Mouse (Mus musculus): ENCODE data around the gene Lypd6. TPM values are rescaled to one million over a fixed set of nuclear protein-coding genes. Genes with fewer than 3 reads are reported as not detected.
A peak's percentile ranks its signal among the peaks of the same experiment; 100 is the strongest.

Gene Lypd6
- polyA plus RNA-seq, 2 experiments = 12.4 to 18.3 TPM

- Histone ChIP-seq H3K9me3 (ENCODE audit: control insufficient read depth, low read length) (no peaks in the 10 kb centered on the region), H3K36me3 (ENCODE audit: control insufficient read depth, insufficient read depth, low read length) (no peaks in the 10 kb centered on the region), H3K9ac (ENCODE audit: low read depth, low read length, severe bottlenecking) (no peak overlapping the region), H3K4me2 (replicated peaks; ENCODE audit: low read depth, low read length, severe bottlenecking) (no peak overlapping the region), H3K4me3 (replicated peaks; ENCODE audit: low read length) (no peak overlapping the region), H3K27me3 (ENCODE audit: control insufficient read depth, insufficient read depth, low read length) (no peaks in the 10 kb centered on the region), H3K27ac (replicated peaks; ENCODE audit: low read depth, low read length) (no peak overlapping the region), H3K4me1 (ENCODE audit: control insufficient read depth, insufficient read depth, low read length) (0 out of 2 replicates have a peak, but pooled peaks cover 5% of the 10 kb centered on the region)
- no peak for DNase-seq (ENCODE audit: low spot score)
- no peak for ATAC-seq (ENCODE audit: low FRiP score, low read depth)
- 81% methylated on average over 9 of the region's 9 CpGs for WGBS
- no peak for TF ChIP-seq POLR2A (IDR thresholded peaks at IDR 0.05; ENCODE audit: borderline replicate concordance, extremely low read depth, insufficient read depth, insufficient read length)
These were observed 54.6 kb downstream of the Lypd6 start for GRCm38 (mm10) chr2:50120839-50121238.

DNA sequence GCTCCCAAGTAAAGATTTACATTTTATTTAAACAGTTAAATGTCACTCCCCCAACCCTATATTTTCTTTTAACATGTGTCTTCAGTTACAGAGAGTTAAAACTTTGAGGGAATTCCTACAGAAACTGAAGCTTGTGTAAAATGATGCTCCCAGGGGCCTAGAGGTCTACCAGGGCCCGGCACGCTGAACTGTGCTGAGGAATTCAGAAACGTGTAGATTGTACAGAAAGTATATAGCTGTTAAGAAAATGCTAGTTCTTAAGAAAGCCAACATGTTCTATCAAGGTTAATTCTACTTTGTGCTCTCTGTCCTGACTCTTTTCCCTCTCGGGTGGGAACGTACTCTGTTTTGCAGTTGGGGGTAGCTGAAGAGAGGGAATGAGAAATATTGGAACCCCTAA, 57.1 kb downstream of the Lypd6 start:
- H3K9me3 ChIP-seq (ENCODE audit: control insufficient read depth, low read length) = no peaks in the 10 kb centered on the region
- no peak overlapping the region for H3K27ac ChIP-seq (replicated peaks; ENCODE audit: low read depth, low read length)
- no peaks in the 10 kb centered on the region for H3K27me3 ChIP-seq (ENCODE audit: control insufficient read depth, insufficient read depth, low read length)
- no peak overlapping the region for H3K9ac ChIP-seq (ENCODE audit: low read depth, low read length, severe bottlenecking)
- DNase-seq (ENCODE audit: low spot score) (peak; percentile 12), ATAC-seq (ENCODE audit: low FRiP score, low read depth) (no peak)
- WGBS = 40% methylated on average over 5 of the region's 5 CpGs
- peaks cover 9% of the 10 kb centered on the region; the same call in 1 of the 2 replicates for H3K4me1 ChIP-seq (ENCODE audit: control insufficient read depth, insufficient read depth, low read length)
- no peak for TF ChIP-seq POLR2A (IDR thresholded peaks at IDR 0.05; ENCODE audit: borderline replicate concordance, extremely low read depth, insufficient read depth, insufficient read length)
- no peaks in the 10 kb centered on the region for H3K36me3 ChIP-seq (ENCODE audit: control insufficient read depth, insufficient read depth, low read length)
- H3K4me2 ChIP-seq (replicated peaks; ENCODE audit: low read depth, low read length, severe bottlenecking) = no peak overlapping the region
- no peak overlapping the region for H3K4me3 ChIP-seq (replicated peaks; ENCODE audit: low read length)

- 74% methylated on average over 9 of the region's 9 CpGs for WGBS
- Histone ChIP-seq H3K27me3 (ENCODE audit: control insufficient read depth, insufficient read depth, low read length) (no peaks in the 10 kb centered on the region), H3K4me3 (replicated peaks; ENCODE audit: low read length) (no peak overlapping the region), H3K4me1 (ENCODE audit: control insufficient read depth, insufficient read depth, low read length) (peaks cover 9% of the 10 kb centered on the region; the same call in 1 of the 2 replicates), H3K9me3 (ENCODE audit: control insufficient read depth, low read length) (no peaks in the 10 kb centered on the region), H3K27ac (replicated peaks; ENCODE audit: low read depth, low read length) (no peak overlapping the region), H3K36me3 (ENCODE audit: control insufficient read depth, insufficient read depth, low read length) (no peaks in the 10 kb centered on the region), H3K9ac (ENCODE audit: low read depth, low read length, severe bottlenecking) (no peak overlapping the region), H3K4me2 (replicated peaks; ENCODE audit: low read depth, low read length, severe bottlenecking) (no peak overlapping the region)
- DNase-seq (ENCODE audit: low spot score) = no peak
- ATAC-seq (ENCODE audit: low FRiP score, low read depth) = no peak
- TF ChIP-seq POLR2A (IDR thresholded peaks at IDR 0.05; ENCODE audit: borderline replicate concordance, extremely low read depth, insufficient read depth, insufficient read length) = no peak
These were observed 61.4 kb downstream of the Lypd6 start for GRCm38 (mm10) chr2:50127513-50128175.

- no peak for ATAC-seq (ENCODE audit: low FRiP score, low read depth)
- DNase-seq (ENCODE audit: low spot score) = no peak
- TF ChIP-seq POLR2A (IDR thresholded peaks at IDR 0.05; ENCODE audit: borderline replicate concordance, extremely low read depth, insufficient read depth, insufficient read length) = no peak
- H3K36me3 ChIP-seq (ENCODE audit: control insufficient read depth, insufficient read depth, low read length) = no peaks in the 10 kb centered on the region
- H3K4me1 ChIP-seq (ENCODE audit: control insufficient read depth, insufficient read depth, low read length) = peaks cover 6% of the 10 kb centered on the region; the same call in 1 of the 2 replicates
- no peaks in the 10 kb centered on the region for H3K9me3 ChIP-seq (ENCODE audit: control insufficient read depth, low read length)
- 75% methylated on average over 12 of the region's 12 CpGs for WGBS
- H3K4me3 ChIP-seq (replicated peaks; ENCODE audit: low read length) = no peak overlapping the region
- no peaks in the 10 kb centered on the region for H3K27me3 ChIP-seq (ENCODE audit: control insufficient read depth, insufficient read depth, low read length)
- H3K27ac ChIP-seq (replicated peaks; ENCODE audit: low read depth, low read length) = no peak overlapping the region
- no peak overlapping the region for H3K9ac ChIP-seq (ENCODE audit: low read depth, low read length, severe bottlenecking)
- no peak overlapping the region for H3K4me2 ChIP-seq (replicated peaks; ENCODE audit: low read depth, low read length, severe bottlenecking)
These were observed 62.4 kb downstream of the Lypd6 start for GRCm38 (mm10) chr2:50128322-50129277.

GRCm38 (mm10) chr2:50130674-50131073, 64.4 kb downstream of the Lypd6 start:
- Histone ChIP-seq H3K36me3 (ENCODE audit: control insufficient read depth, insufficient read depth, low read length) (no peaks in the 10 kb centered on the region), H3K27ac (replicated peaks; ENCODE audit: low read depth, low read length) (no peak overlapping the region), H3K4me1 (ENCODE audit: control insufficient read depth, insufficient read depth, low read length) (peaks cover 5% of the 10 kb centered on the region; the same call in 1 of the 2 replicates), H3K9me3 (ENCODE audit: control insufficient read depth, low read length) (no peaks in the 10 kb centered on the region), H3K4me2 (replicated peaks; ENCODE audit: low read depth, low read length, severe bottlenecking) (no peak overlapping the region), H3K4me3 (replicated peaks; ENCODE audit: low read length) (no peak overlapping the region), H3K27me3 (ENCODE audit: control insufficient read depth, insufficient read depth, low read length) (no peaks in the 10 kb centered on the region), H3K9ac (ENCODE audit: low read depth, low read length, severe bottlenecking) (no peak overlapping the region)
- ATAC-seq (ENCODE audit: low FRiP score, low read depth) (no peak), DNase-seq (ENCODE audit: low spot score) (no peak)
- TF ChIP-seq POLR2A (IDR thresholded peaks at IDR 0.05; ENCODE audit: borderline replicate concordance, extremely low read depth, insufficient read depth, insufficient read length) = no peak
- 89% methylated on average over 3 of the region's 3 CpGs for WGBS

All from limb, embryonic 14.5 days (tissue).